Mouse (Mus musculus) bone marrow macrophage, adult 2 months (primary cell): ENCODE measurements around the gene E430018J23Rik. TPM values are rescaled to one million over a fixed set of nuclear protein-coding genes. Genes with fewer than 3 reads are reported as not detected.
A peak's percentile ranks its signal among the peaks of the same experiment; 100 is the strongest.

Experiments
- H3K27ac ChIP-seq: 2 replicates; pipeline ENCODE4 v1.5.1; 2012; ENCODE audit warnings: low read depth, low read length; ENCODE audit not compliant: insufficient read depth
- H3K4me1 ChIP-seq: 2 replicates; pipeline ENCODE4 v1.6.1; 2012; ENCODE audit warnings: low read length; ENCODE audit not compliant: control insufficient read depth, insufficient read depth
- H3K4me3 ChIP-seq: 2 replicates; pipeline ENCODE4 v1.5.1; 2012; ENCODE audit warnings: mild to moderate bottlenecking, low read length, moderate library complexity; ENCODE audit not compliant: insufficient read depth
- CTCF ChIP-seq: IDR thresholded peaks from 2 replicates; pipeline ENCODE4 v1.5.1; 2012; ENCODE audit warnings: low read depth, mild to moderate bottlenecking, low read length, moderate library complexity
- POLR2A ChIP-seq: IDR thresholded peaks from 2 replicates; pipeline ENCODE4 v1.6.1; 2012; ENCODE audit warnings: mild to moderate bottlenecking, low read depth, low read length, borderline replicate concordance
- polyA plus RNA-seq: library from polyadenylated mRNA; stranded (reverse); fragments of >200 nt; gene quantifications from 2 replicates; pipeline ENCODE4 v1.2.4, GENCODE M21; 2012; ENCODE audit not compliant: missing spikeins, insufficient read depth, insufficient read length

The E430018J23Rik gene
- polyA plus RNA-seq, 1 experiment = 3.9 TPM

DNA sequence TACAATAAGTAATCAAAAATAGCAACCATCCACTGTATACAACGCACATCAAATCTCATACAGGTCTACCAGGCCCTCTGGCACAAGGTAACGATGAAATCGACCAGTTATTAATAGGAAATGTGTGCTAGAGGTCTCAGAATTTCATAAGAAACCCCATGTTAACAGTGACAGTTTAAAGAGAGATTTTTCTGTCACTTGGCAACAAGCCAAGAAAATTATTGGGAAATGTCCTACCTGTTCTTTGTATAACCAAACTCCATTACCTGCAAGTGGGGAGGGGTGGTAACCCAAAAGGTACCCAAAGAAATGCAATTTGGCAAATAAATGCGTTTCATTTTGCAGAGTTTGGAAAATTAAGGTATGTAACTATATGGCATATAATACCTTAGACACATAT is 35.0 kb downstream of the E430018J23Rik start:
- peaks cover 2% of the 10 kb centered on the region; the same call in 1 of the 2 replicates for H3K4me1 ChIP-seq
- TF ChIP-seq POLR2A = no peak
- no peak for TF ChIP-seq CTCF
- no peak overlapping the region for H3K4me3 ChIP-seq
- no peak overlapping the region for H3K27ac ChIP-seq

DNA sequence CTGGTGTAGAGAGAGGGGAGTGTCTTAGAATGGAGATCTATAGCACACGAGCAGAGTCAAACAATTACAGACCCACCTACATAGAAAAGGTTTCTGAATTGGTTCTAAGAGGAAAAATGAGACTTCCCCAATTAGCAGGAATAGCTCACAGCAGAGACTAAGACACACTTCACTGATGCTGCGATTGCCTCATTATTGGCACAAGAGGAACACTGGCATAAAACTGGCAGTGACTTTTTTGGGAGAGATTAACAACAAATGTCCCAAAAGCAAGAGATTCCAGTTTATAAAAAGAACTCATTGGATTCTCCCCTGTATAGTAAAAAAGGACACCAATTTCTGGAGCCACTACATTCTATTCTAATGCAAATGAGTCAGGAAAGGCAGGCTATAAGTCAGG is 35.6 kb downstream of the E430018J23Rik start:
- H3K4me3 ChIP-seq = no peak overlapping the region
- H3K27ac ChIP-seq = no peak overlapping the region
- peaks cover 2% of the 10 kb centered on the region; the same call in 1 of the 2 replicates for H3K4me1 ChIP-seq
- no peak for TF ChIP-seq CTCF
- no peak for TF ChIP-seq POLR2A

DNA sequence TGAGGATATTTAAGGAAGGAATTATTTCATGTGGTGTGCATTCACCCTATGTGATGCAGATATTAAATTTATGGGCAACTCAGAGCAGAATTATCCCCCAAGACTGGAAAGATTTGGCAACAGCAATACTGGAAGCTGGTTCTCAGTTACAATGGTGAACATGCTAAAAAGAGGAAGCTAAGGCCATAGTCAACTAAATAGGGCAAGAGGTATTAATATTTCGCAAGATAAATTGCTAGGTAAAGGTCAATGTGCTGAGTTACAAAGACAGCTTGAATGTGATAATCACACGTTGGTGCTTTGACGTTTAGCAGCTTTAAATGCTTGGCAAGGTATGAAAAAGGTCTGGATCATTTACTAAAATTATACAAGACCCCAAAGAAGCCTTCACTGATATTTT is 37.6 kb downstream of the E430018J23Rik start:
- H3K4me3 ChIP-seq = no peak overlapping the region
- peaks cover 2% of the 10 kb centered on the region; the same call in 1 of the 2 replicates for H3K4me1 ChIP-seq
- TF ChIP-seq POLR2A = no peak
- no peak for TF ChIP-seq CTCF
- no peak overlapping the region for H3K27ac ChIP-seq

DNA sequence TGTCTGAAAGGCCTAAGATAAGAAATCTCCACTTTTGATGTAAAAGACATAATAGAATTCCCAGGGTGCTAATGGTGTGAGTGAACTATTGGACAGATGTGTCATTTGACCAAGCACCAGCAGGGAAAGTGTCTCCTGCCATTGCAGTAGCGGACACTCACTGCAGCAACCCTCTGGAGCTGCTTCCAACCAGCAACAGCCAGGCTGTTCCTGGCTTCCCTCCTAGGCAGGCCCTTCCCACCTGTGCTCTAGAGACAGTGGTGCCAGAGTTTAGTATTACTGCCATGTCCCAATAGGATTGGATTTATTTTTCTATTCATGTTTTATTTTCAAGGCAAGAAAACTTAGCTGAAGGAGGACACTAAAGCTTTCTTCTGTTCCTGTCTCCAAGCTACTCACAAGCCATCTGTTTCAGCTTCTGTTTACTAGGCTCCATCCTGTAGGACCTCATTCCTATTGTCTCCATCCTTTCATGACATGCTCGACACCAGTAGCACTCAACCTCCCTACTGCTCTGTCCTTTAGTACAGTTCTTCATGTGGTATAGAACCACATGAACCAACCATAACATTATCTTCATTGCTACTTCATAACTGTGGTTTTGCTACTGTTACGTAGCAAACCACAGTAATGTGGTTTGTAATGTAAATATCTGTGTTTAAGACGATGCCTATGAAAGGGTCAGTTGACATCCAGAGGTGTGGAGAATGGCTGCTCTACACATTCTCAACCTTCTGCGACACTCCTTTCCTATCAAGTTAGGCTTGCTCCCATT is 42.0 kb downstream of the E430018J23Rik start:
- Histone ChIP-seq H3K4me1 (peaks cover 2% of the 10 kb centered on the region; the same call in 1 of the 2 replicates), H3K27ac (no peak overlapping the region), H3K4me3 (no peak overlapping the region)
- TF ChIP-seq CTCF = no peak

DNA sequence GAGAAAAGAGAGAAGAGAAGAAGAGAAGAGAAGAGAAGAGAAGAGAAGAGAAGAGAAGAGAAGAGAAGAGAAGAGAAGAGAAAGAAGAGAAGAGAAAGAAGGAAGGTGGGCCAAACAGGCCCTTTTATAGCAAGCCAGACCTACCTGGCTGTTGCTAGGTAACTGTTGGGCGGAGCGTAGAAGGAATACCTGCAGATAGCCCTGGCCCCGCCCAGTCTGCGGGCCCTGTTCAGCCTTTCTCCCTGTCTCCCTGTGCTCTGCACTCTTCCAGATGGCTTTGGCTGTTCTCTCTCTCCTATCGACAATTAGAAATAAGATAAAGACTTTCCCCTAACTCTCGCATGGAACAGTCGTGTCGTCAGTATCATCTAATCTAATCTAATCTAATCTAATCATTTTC is 46.8 kb downstream of the E430018J23Rik start:
- Histone ChIP-seq H3K4me1 (no peaks in the 10 kb centered on the region), H3K27ac (no peak overlapping the region), H3K4me3 (no peak overlapping the region)
- TF ChIP-seq POLR2A (no peak), CTCF (no peak)

DNA sequence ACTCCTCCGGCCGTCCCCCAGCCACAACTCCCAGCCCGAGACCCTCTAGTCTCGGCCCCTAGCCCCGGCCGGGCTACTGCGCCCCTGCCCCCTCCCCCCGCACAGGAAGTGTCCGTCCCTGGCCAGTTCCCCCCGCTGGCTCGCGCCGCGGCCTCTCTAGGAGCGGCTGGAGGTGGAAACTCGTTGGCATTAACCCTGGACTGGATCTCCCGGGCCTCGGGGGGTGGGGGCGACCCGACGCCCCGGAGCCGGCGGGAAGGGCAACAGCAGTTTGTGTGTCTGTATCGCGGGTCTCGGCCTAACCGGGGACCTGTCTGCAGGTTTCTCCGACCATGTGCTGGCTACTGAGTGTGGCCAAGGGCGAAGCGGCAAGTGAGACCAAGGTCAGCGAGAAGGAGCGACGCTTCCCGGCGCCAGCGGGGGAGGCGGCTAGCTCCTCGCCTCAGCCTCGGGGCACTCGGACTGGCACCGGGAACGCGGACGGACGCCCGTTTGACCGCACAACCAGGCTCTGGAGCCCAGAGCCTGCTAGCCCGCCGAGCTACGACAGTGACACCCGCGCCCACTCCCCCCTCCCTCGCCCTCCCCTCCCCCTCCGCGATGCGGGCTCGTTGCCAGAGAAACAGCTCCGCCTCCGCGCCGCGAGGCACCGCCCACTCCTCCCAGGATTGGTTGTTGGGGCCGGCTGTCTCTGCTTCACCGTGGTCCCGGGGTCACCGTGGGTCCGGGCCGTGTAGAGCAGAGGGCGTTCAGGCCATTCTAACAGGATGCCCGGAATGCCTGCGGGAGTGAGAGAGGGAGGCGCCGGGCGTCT is 47.7 kb downstream of the E430018J23Rik start, which contains the start of gene Zfp768:
TSS of gene Zfp768 (minus strand) at position 78 of the 814 bp plus-strand sequence.
- Histone ChIP-seq H3K4me1 (no peaks in the 10 kb centered on the region), H3K27ac (peak within 1 kb of the TSS; percentile 77), H3K4me3 (peak within 1 kb of the TSS; percentile 87)
- TF ChIP-seq CTCF (no peak), POLR2A (no peak)

DNA sequence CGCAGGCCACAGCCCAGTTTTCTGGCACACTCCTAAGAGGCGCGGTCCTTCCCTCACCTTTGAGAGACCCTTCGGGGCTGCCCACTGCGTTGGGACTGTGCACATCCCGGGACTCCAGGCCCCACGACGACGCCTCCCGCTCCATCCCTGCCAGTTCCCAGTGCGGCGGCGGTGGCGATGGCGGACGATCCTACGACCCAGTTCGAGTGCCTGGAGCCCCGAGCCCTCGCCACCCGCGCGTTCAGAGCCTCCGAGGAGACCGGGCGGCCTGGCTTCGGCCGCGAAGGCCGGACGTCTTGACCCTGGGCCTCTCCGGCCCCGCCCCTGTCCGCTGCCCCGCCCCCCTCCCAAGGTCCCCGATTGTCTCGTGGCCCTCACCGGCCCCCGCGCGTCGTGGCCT is 48.3 kb downstream of the E430018J23Rik start:
- TF ChIP-seq POLR2A (no peak), CTCF (no peak)
- no peaks in the 10 kb centered on the region for H3K4me1 ChIP-seq
- peak overlapping the region; percentile 87 for H3K4me3 ChIP-seq
- H3K27ac ChIP-seq = peak overlapping the region; percentile 73

DNA sequence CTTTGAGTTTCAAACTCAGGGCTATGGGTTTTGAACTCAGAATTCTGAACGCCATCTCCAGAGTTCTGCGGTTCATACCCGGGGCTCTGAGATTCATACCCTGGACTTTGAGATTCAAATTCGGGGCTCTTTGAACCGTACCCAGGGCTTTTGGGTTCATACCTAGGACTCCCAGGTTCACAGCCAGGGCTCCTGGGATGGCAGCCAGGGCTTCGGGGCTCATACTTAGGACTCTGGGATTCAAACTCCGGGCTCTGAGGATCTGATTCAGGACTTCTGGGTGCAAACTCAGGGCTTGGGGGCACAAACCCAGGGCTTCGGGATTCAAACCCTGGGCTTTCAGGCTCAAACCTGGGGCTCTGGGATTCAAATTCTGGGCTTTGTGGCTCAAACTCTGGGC is 49.1 kb downstream of the E430018J23Rik start:
- H3K27ac ChIP-seq = no peak overlapping the region
- peak overlapping the region; percentile 87 for H3K4me3 ChIP-seq
- TF ChIP-seq CTCF (no peak), POLR2A (no peak)
- no peaks in the 10 kb centered on the region for H3K4me1 ChIP-seq

DNA sequence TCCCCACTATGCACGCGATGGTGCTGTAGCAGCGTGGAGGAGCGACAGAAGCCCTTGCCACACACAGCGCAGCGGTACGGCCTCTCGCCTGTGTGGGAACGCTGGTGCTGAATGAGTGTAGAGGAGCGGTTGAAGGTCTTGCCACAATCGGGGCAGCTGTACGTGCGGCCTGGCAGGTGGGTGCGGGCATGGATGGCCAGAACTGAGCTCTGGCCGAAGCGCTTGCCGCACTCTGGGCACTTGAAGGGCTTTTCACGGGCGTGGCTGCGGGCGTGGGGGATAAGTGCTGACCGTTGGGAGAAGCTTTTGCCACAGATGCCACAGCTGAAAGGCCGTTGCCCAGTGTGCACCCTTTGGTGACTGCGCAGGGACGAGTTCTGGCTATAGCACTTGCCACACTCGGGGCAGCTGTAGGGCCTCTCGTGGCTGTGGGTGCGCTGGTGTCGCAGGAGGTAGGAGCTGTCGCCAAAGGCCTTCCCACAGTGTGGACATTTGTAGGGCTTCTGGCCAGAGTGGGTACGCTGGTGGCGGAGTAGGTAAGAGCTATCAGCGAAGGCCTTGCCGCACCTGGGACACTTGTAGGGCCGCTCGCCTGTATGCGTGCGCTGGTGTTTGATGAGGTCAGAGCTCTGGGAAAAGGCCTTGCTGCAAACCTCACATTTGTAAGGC is 49.9 kb downstream of the E430018J23Rik start:
- TF ChIP-seq CTCF = no peak
- no peak for TF ChIP-seq POLR2A
- Histone ChIP-seq H3K27ac (no peak overlapping the region), H3K4me1 (no peaks in the 10 kb centered on the region), H3K4me3 (no peak overlapping the region)

DNA sequence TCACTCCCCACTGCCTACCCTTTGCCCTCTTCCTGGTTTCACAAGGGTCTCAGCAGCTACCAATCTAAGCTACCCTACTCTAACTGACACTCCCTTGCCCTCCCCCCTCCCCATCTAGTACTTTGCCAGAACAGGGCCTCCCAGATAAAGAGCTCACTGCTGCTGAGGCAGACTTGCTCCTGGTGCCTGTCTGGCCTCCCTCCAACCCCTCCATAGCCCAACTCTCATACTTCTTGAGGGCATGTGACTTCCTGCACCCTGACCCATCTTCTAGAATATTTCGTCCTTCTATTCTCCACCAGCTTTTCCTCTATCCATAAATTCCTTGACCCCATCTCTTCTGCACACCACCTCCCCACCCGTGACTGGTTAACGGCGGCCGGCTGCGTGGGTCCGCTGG is 50.5 kb downstream of the E430018J23Rik start:
- no peak for TF ChIP-seq CTCF
- no peak for TF ChIP-seq POLR2A
- H3K4me1 ChIP-seq = no peaks in the 10 kb centered on the region
- no peak overlapping the region for H3K4me3 ChIP-seq
- no peak overlapping the region for H3K27ac ChIP-seq
